Mouse (Mus musculus) lung, embryonic 16.5 days (tissue): Measurements from ENCODE around the gene Pyroxd2. TPM values are rescaled to one million over a fixed set of nuclear protein-coding genes. Genes with fewer than 3 reads are reported as not detected.

Experiments used
- ATAC-seq: fragments of 200-750 bp; cut with Nextera tagmentation; 2 replicates; pipeline ENCODE4 v1.8.0; 2017; ENCODE audit warnings: low read depth, mild to moderate bottlenecking, moderate library complexity
- H3K27ac ChIP-seq: fragments of 300-500 bp; sonication (generic); 2 replicates; pipeline ENCODE4 v1.5.1; 2014; ENCODE audit warnings: mild to moderate bottlenecking, control low read depth, low read length
- H3K27me3 ChIP-seq: fragments of 300-500 bp; sonication (generic); 2 replicates; pipeline ENCODE4 v1.6.1; 2014; ENCODE audit warnings: low read depth, low read length, mixed read lengths; ENCODE audit not compliant: control insufficient read depth, insufficient read depth
- H3K36me3 ChIP-seq: fragments of 300-500 bp; sonication (generic); 2 replicates; pipeline ENCODE4 v1.6.1; 2014; ENCODE audit warnings: low read length; ENCODE audit not compliant: control insufficient read depth, insufficient read depth
- H3K4me1 ChIP-seq: fragments of 300-500 bp; sonication (generic); replicated peaks from 2 replicates; pipeline ENCODE4 v1.6.1; 2014; ENCODE audit warnings: low read length, mixed read lengths; ENCODE audit not compliant: control insufficient read depth, insufficient read depth
- H3K4me2 ChIP-seq: fragments of 300-500 bp; sonication (generic); 2 replicates; pipeline ENCODE4 v1.6.1; 2014; ENCODE audit warnings: low read depth, low read length, control low read depth
- H3K4me3 ChIP-seq: fragments of 300-500 bp; sonication (generic); 2 replicates; pipeline ENCODE4 v1.5.1; 2014; ENCODE audit warnings: mild to moderate bottlenecking, low read length, control low read depth
- H3K9ac ChIP-seq: fragments of 300-500 bp; sonication (generic); 2 replicates; pipeline ENCODE4 v1.6.1; 2014; ENCODE audit warnings: low read length, control low read depth
- H3K9me3 ChIP-seq: fragments of 300-500 bp; sonication (generic); 2 replicates; pipeline ENCODE4 v1.6.1; 2016; ENCODE audit warnings: low read length; ENCODE audit not compliant: control insufficient read depth
- WGBS: fragments of 180-500 bp; shearing (Covaris S2); extraction: QIAGEN DNeasy Blood & Tissue Kit; methylation state at CpG from one replicate; pipeline ENCODE4 v1.1.7; 2014; 5-methylcytosine and 5-hydroxymethylcytosine counted together
- polyA plus RNA-seq: library from polyadenylated mRNA; unstranded; fragments of >200 nt; fragmentation: Nextera tagmentation; extraction: Ambion mirVana; gene quantifications from 2 replicates; pipeline ENCODE4 v1.2.1, GENCODE M21; 2015

Pyroxd2 gene
- polyA plus RNA-seq, 1 experiment from 2014 or later = 6.7 TPM

- no peaks in the 10 kb centered on the region for H3K4me1 ChIP-seq
- no peak overlapping the region for H3K9ac ChIP-seq
- no peak overlapping the region for H3K4me2 ChIP-seq
- H3K27me3 ChIP-seq = no peaks in the 10 kb centered on the region
- H3K4me3 ChIP-seq = no peak overlapping the region
- no peak for ATAC-seq
- H3K36me3 ChIP-seq = no peaks in the 10 kb centered on the region
- H3K9me3 ChIP-seq = no peaks in the 10 kb centered on the region
- 31% methylated on average over 10 of the region's 10 CpGs for WGBS
- H3K27ac ChIP-seq = no peak overlapping the region
Measured at GRCm38 (mm10) chr19:42678191-42678590, 74.4 kb downstream of the Pyroxd2 start.

GRCm38 (mm10) chr19:42677452-42677851, 75.1 kb downstream of the Pyroxd2 start:
- Histone ChIP-seq H3K4me2 (no peak overlapping the region), H3K9me3 (no peaks in the 10 kb centered on the region), H3K36me3 (no peaks in the 10 kb centered on the region), H3K27ac (no peak overlapping the region), H3K9ac (no peak overlapping the region), H3K4me1 (no peaks in the 10 kb centered on the region), H3K27me3 (no peaks in the 10 kb centered on the region), H3K4me3 (no peak overlapping the region)
- 78% methylated on average over 3 of the region's 3 CpGs for WGBS
- no peak for ATAC-seq

DNA sequence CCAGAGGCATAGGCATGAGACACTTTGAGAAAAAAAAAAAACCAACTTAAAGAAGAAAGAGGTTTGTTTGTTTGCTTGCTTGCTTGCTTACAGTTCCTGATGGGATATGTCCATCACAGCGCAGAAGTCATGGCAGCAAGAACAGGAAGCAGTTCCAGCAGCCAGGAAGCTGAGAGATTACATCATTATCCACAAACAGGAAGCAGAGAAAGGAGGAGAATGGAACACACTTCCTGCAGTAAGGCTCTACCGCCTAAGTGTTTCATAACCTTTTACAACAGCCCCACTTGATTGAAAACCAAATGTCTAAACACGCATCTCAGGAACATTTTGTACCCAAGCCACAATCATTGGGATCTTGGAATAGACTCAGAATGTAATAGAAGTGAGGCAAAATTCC, 75.6 kb downstream of the Pyroxd2 start:
- Histone ChIP-seq H3K27me3 (no peaks in the 10 kb centered on the region), H3K9me3 (no peaks in the 10 kb centered on the region), H3K9ac (no peak overlapping the region), H3K4me2 (no peak overlapping the region), H3K4me1 (no peaks in the 10 kb centered on the region), H3K27ac (no peak overlapping the region), H3K36me3 (no peaks in the 10 kb centered on the region), H3K4me3 (no peak overlapping the region)
- no peak for ATAC-seq
- 77% methylated on average over 3 of the region's 3 CpGs for WGBS

Other genes starting within 250 kb of the Pyroxd2 start
- 19.2 and 20.1 TPM in 2 replicates for gene R3hcc1l, start 234.0 kb downstream of the Pyroxd2 start, polyA plus RNA-seq
- 0.67 and 0.94 TPM in 2 replicates for gene Loxl4, start 140.0 kb downstream of the Pyroxd2 start, polyA plus RNA-seq
- gene Hps1, start 27.2 kb upstream of the Pyroxd2 start, polyA plus RNA-seq = 16.8 and 17.1 TPM in 2 replicates